Mouse (Mus musculus): ENCODE data around the gene Col4a6.

DNA sequence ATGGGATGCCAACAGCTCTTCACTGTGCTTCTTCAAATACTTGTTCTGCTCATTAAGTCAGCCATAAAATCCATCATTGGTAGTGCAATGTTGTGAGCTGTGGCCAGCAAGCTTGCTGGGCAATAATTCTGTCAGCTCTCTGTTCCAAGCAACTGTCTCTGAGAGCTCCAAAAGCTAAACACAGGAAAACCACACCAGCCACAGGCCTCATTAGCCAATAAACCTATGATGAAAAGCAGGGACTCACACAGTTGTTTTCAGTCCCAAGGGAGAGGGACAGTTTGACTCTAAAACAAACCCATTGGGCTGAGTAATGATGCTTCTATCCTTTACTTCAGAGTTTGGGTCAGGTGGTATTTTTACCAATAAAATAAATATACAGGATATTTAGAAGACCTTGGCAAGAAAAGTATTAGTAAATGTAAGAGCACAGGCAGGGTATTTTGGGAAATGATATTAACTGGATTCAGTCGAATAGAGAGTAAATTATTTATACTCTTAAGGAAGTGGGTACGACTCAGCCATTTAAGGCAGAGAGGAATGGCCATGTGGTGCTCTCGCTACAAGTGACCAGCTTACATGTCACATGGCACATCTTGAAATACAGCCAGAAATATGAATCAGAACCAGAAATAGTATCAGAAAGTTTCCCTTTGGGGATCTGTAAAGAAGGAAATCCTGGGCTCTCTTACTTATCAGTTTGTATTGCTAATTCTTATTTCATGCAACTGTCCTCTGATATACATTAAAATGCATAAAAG is 181.0 kb downstream of the Col4a6 start:
- TF ChIP-seq CTCF (IDR thresholded peaks at IDR 0.05; ENCODE audit: control insufficient read depth, insufficient read depth, insufficient read length) (no peak), MAX (IDR thresholded peaks at IDR 0.05) (no peak), MYOG (IDR thresholded peaks at IDR 0.05; ENCODE audit: control insufficient read depth, extremely low read depth, insufficient read length) (no peak)

Measured in C2C12 (cell line).